Mouse (Mus musculus) cerebellum, adult 11 months (tissue): Measurements from ENCODE around the gene Dmrtc2.

Experiments
- DNase-seq: peaks from one replicate; pipeline ENCODE4 v3.0.0; 2022

Dmrtc2 gene

GRCm38 (mm10) chr7:24902630-24903443 lies 33.0 kb downstream of the Dmrtc2 start, which contains the start of gene Arhgef1:
Gene Arhgef1 (plus strand): TSS chr7:24902912.
- DNase-seq = peak; percentile 53

GRCm38 (mm10) chr7:24903444-24903825 lies 33.6 kb downstream of the Dmrtc2 start:
- no peak for DNase-seq

GRCm38 (mm10) chr7:24904070-24904483 lies 34.2 kb downstream of the Dmrtc2 start:
- peak; percentile 96 for DNase-seq

- peak; percentile 52 for DNase-seq
Measured at GRCm38 (mm10) chr7:24904936-24905335, 35.1 kb downstream of the Dmrtc2 start.

GRCm38 (mm10) chr7:24906551-24906950 lies 36.7 kb downstream of the Dmrtc2 start:
- DNase-seq = no peak

- no peak for DNase-seq
Measured at GRCm38 (mm10) chr7:24907211-24907748, 37.4 kb downstream of the Dmrtc2 start.

- no peak for DNase-seq
Measured at GRCm38 (mm10) chr7:24912480-24912879, 42.6 kb downstream of the Dmrtc2 start.

GRCm38 (mm10) chr7:24918763-24919323 lies 49.0 kb downstream of the Dmrtc2 start:
- DNase-seq = no peak

GRCm38 (mm10) chr7:24919728-24920127 lies 49.9 kb downstream of the Dmrtc2 start:
- DNase-seq = no peak
